Mouse (Mus musculus): ENCODE results near the gene Aif1l. TPM values are rescaled to one million over a fixed set of nuclear protein-coding genes. Genes with fewer than 3 reads are reported as not detected.
"Not testable (repeated sequence)": the region's sequence is repeated elsewhere in the genome, so short reads cannot be mapped to it uniquely, and the experiment has no call there.

The Aif1l gene
- total RNA-seq (2022), result 1 to 10 TPM; 8.2 to 9.7 (median 9.2) TPM

DNA sequence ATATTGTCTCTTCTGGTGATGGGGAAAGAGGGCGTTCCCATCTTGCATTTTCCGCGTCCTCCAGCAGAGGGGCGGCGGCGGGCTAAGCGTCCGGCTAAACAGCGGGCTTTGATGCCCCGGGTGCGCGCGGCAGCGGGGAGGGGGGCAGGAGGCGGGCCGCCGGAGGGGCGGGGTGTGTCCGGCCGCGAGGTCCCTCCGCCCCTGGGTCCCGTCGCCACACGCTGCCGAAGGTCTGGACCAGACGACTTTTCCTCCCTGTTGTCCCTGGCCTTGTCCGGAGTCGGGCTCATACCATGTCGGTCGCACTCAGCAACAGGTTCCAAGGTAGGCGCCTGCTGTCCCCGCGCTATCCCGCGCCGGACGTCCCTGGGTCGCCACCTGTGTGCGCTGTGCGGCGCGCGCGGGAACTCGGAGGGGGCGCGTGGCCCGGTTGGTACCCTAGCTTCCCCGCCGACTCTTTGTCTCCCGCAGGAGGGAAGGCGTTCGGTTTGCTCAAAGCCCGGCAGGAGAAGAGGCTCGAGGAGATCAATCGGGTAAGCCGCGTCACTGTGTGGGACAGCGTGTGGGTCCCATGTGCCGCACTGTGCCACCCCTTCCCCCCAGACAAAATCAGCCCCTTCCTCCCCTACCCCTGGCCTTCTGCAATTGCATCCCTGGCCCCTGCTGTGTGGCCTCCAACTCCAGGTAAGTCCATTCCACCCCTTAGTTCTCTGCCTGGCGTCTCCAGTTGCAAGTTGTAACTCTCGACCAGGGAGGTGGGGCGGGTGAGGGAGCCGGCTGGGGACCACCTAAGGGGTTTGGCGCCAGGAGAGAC lies at the start of gene Aif1l:
Gene Aif1l, plus strand, starts transcription at position 82 of the 814 bp plus-strand sequence.
- DNase-seq (ENCODE audit: low spot score in 2 of 2), result peak in 1 of 2 experiments; percentile 28

- no peak for DNase-seq (ENCODE audit: low spot score in 2 of 2)
Observed at GRCm38 (mm10) chr2:31900932-31901331, 49.0 kb upstream of the Aif1l start.

DNA sequence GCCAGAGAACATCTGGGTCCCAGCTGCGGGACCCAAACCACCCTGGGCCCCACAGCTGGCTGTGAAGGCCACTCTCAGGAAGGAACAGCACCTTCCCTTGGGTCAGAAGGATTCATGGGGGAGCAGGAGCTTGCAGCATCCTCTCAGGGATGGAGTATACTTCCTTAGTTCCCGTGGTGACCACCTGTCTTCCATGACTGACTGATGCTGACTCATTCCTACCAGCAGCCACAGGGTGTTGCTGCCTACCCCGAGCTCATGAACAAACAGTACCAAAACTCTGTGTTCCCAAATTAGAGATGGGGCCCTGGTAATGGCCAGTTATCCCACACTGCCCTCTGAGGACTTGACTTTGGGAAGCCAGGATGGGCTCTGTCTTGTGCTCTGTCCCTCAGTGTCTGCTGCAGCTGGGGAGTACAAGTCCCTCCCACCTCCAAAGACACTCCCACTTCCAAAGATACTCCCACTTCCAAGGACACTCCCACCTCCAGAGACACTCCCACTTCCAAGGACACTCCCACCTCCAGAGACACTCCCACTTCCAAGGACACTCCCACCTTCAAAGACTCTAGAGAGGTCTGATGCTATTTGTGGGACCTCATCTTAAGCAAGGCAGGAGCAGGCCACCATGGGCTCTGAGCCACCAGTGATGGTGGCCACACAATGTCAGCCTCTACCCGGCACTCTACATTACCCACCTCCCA lies 48.1 kb upstream of the Aif1l start:
- DNase-seq (ENCODE audit: low spot score in 2 of 2), result no peak

DNA sequence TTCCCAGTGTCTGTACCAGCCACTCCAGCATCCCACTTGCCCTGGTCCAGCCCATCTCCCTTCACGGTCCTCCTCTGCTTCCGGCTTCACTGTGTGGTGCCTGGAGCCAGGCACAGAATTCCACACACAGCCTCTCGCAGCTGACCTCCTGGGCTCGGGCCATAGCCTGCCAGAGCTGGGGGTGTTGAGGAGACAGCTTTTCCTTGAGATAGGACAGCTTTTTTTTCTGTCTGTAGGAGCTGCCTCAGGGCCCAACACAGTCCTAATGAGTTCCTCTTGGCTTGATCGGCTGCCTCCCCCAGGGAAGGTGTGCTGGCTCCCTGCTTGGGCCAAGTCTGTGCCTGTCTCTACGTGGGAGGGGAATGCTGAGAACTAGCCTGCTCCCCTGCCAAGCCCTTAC lies 45.9 kb upstream of the Aif1l start:
- no peak for DNase-seq (ENCODE audit: low spot score in 2 of 2)

DNA sequence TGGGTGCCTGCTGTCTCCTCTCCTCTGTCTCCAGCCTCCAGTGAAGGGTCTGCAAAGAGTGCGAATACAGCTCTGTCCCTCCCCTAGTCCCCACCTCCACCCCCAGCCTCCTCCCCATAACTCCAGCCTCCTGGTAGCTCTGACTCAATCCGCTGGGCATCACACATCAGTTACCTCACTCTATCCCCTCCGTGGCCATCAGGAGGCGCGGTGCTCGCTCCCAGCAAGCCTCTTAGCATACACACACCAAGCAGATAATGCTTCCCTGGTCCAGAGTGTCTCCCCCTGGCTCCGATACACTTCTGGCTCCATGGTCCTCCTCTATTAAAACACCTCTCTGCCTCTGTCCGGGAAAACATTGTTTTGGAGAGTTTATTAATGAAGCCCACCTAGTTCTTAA lies 45.3 kb upstream of the Aif1l start:
- no peak for DNase-seq (ENCODE audit: low spot score in 2 of 2)

GRCm38 (mm10) chr2:31905682-31906081 lies 44.3 kb upstream of the Aif1l start:
- DNase-seq (ENCODE audit: low spot score in 2 of 2), result no peak

GRCm38 (mm10) chr2:31906407-31906806 lies 43.5 kb upstream of the Aif1l start:
- DNase-seq (ENCODE audit: low spot score in 2 of 2), result peak in 1 of 2 experiments; percentile 36

DNA sequence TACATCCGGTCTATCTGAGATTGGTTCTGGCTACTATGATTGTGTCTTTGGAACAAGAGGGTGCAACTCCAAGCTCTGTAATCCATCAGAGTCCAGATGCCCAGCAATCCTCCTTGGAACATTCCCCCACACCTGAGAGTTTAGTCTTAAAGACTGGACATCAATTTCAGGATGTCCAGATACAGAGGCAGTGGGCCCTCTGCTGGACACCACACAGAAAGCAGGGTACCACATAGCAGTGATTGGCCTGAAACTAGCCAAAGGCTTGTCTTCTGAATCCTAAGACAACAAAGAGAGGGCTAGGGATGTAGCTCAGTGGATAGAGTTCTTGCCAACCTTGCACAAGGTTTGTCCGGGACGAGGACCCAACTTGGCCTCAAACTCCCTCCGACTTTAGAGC lies 37.4 kb upstream of the Aif1l start:
- DNase-seq (ENCODE audit: low spot score in 2 of 2), result no peak

GRCm38 (mm10) chr2:31914213-31914612 lies 35.7 kb upstream of the Aif1l start:
- DNase-seq (ENCODE audit: low spot score in 2 of 2), result not testable (repeated sequence)

GRCm38 (mm10) chr2:31915112-31915511 lies 34.8 kb upstream of the Aif1l start:
- peak in 1 of 2 experiments; percentile 90 for DNase-seq (ENCODE audit: low spot score in 2 of 2)

GRCm38 (mm10) chr2:31917636-31918035 lies 32.3 kb upstream of the Aif1l start:
- no peak for DNase-seq (ENCODE audit: low spot score in 2 of 2)

- DNase-seq (ENCODE audit: low spot score in 2 of 2), result no peak
Observed at GRCm38 (mm10) chr2:31923645-31924044, 26.3 kb upstream of the Aif1l start.

DNA sequence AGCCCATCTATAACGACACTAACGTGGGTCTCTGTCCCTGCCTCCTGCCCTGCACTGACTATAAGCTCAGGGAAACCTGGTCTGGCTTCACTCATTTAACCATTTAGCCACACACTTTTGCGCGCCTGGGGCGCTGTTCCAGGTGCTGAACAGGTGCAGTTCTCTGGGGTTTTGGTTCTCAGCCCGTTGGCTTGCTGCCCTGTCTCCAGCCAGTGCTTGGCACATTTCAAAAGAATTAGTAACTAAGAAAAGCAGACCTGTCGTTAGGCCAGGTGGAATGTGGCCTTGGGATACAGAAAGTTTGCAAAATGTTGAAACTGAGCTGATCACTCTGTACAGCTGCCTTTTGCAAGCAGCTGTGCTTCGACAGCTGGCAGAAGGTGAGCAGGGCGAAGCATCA lies 25.1 kb upstream of the Aif1l start:
- no peak for DNase-seq (ENCODE audit: low spot score in 2 of 2)

DNA sequence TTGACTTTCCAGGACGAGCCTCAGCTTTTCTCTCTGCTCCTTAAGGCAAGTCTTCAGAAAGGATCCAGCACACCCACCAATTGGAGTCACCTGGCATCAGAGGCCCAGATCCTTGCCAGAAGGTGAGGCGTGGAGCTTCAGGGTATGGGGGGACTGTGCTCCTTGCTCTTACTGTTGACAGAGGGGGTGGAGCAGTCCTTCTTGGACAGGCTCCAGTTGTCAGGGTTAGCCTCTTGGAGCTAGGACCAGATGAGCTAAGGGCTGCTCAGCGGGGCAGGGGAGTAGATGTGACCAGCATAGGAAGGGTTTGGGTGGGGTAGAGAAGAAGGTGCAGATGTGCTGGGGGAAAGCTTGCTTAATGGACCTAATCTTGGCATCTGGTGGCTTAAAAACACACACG lies 24.0 kb upstream of the Aif1l start:
- no peak for DNase-seq (ENCODE audit: low spot score in 2 of 2)

DNA sequence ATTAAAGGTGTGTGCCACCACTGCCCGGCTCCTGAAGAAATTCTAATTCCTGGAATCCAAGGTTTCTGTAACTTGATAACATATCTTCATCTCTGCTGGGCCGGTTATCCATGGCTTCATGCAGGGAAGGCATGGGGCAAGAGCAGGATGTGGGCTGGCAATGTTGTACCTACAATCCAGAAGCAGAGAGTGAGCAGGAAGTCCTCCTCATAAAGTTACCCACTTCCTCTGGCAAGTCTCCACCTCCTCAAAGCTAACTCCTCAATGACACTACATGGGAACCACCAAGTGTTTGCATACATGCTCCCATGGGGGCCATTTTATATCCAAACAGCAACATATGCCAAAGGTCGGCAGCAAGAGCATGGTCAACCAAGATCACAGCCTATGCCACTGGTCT lies 20.3 kb upstream of the Aif1l start:
- DNase-seq (ENCODE audit: low spot score in 2 of 2), result no peak

- no peak for DNase-seq (ENCODE audit: low spot score in 2 of 2)
Observed at GRCm38 (mm10) chr2:31934551-31934950, 15.4 kb upstream of the Aif1l start.

DNA sequence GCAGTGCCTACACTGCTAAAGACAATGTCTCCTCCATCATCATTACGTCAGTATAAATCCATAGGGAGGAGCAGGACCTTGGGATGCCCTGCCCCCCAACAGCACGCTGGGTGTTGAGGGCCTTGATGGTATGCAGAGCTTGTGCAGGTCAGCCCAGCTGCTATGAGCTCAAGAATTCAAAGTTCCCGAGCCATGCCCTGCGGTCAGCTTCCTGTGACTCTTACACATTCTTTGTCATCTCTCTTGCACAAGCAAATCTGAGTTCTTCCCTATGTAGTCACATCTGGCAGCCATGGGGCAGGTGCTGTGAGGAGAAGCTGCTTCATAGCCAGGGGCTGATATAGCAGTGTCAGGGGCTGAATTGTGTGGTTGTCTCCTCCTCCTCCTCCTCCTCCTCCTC lies 14.9 kb upstream of the Aif1l start:
- no peak for DNase-seq (ENCODE audit: low spot score in 2 of 2)

DNA sequence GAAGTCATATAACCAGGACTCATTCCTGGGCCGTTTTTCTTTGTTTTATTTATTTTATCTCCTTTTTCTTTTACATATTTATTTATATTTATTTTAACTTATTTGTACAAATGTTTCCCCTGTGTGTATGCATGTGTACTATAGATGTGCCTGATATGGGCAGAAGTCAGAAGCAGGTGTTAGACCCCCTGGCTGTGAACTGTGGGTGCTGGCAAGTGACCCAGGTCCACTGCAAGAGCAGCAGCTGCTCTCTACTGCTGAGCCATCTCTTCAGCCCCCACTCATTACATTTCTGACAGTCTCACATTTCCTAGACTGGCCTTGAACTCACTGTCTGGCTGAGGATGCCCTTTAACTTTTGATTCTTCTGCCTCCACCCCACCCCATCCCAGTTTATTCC lies 11.6 kb upstream of the Aif1l start:
- no peak for DNase-seq (ENCODE audit: low spot score in 2 of 2)

DNA sequence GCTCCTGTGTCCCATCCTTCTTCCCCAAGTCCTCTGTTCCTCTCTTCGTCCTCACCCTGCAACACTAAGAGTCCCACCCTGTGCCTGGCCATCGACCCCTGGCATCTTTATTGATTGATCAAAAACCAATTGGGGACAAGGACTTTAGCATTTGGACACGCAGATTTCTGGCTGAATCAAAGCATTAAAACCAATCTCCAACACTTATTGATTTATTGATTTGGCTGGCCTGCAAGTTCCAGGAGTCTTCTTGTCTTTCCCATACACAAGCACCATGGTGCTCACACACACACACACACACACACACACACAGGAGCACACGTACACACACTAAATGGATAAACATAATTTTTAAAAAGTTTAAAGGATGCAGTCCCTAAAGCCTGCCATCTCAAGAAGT lies 6.9 kb upstream of the Aif1l start:
- no peak for DNase-seq (ENCODE audit: low spot score in 2 of 2)

DNA sequence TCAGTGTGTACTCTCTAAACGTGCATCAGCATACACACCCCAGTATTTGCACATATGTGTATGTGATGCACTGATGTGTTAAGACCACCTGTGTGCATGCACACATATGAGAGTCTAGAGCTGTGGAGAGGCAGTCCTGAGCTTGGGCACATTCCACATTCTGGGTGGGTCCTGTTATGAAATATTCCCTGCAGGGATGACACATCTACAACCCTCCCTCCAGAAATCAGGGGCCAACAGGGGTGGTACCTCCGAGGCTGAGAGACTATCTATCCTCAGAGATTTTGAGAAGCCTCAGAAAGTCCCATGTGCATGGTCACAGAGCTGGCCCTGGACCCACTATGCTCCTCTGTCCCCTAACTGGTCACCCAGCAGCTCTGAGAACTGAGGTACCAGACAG lies 4.4 kb upstream of the Aif1l start:
- no peak for DNase-seq (ENCODE audit: low spot score in 2 of 2)

GRCm38 (mm10) chr2:31948392-31948791 lies 1.5 kb upstream of the Aif1l start:
- no peak for DNase-seq (ENCODE audit: low spot score in 2 of 2)

- no peak for DNase-seq (ENCODE audit: low spot score in 2 of 2)
Observed at GRCm38 (mm10) chr2:31948801-31949200, 1.1 kb upstream of the Aif1l start.

- no peak for DNase-seq (ENCODE audit: low spot score in 2 of 2)
Observed at GRCm38 (mm10) chr2:31950966-31951365, 1.0 kb downstream of the Aif1l start.
